Mouse (Mus musculus) activated CD4-positive, CD25-positive, alpha-beta regulatory T cell, adult 4 months (primary cell): ENCODE measurements around the gene Btbd35f23. TPM values are rescaled to one million over a fixed set of nuclear protein-coding genes. Genes with fewer than 3 reads are reported as not detected.
"Not testable (repeated sequence)": the region's sequence is repeated elsewhere in the genome, so short reads cannot be mapped to it uniquely, and the experiment has no call there.

Source experiments
- ATAC-seq: one replicate; pipeline ENCODE4 v1.8.0; 2017
- polyA plus RNA-seq, 2 experiments: library from polyadenylated mRNA; unstranded; fragments of 100-300 nt; shearing (Covaris generic); gene quantifications; one replicate each; pipeline ENCODE4 v1.2.1; 2017

Gene Btbd35f23
- not detected for polyA plus RNA-seq

DNA sequence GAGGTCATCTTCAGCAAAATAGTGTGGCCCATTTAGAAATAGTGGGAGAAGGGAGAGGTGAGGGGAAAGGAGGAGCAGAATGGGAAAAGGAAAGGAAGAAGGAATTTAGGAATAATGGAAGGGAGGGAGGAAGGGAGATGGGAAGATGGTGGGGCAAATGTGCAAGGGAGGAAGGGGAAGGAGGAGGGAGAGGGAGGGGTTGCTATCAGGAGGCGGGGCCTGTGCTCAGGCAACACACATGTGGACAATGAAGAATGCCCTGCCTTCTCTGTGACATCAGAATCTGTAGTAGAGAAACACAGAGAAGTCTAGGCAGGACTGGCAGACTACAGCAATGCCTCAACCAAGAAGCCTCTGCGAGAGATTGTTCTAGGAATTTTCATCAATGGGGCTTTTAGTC is at the start of gene Btbd35f23:
Gene Btbd35f23 (plus strand): TSS at position 301 of the 400 bp plus-strand sequence.
- not testable (repeated sequence) for ATAC-seq

Other genes starting within 250 kb of the Btbd35f23 start
- not detected for gene Btbd35f24, start 119.0 kb downstream of the Btbd35f23 start, polyA plus RNA-seq